Mouse (Mus musculus) cerebellum, postnatal 25 days (tissue): ENCODE results near the gene Cdc42bpa.

Experiments
- DNase-seq, 2 experiments: peaks; one replicate each; pipeline ENCODE4 v3.0.0; 2021; ENCODE audit warnings: mixed read lengths in 2 of 2

The Cdc42bpa gene

DNA sequence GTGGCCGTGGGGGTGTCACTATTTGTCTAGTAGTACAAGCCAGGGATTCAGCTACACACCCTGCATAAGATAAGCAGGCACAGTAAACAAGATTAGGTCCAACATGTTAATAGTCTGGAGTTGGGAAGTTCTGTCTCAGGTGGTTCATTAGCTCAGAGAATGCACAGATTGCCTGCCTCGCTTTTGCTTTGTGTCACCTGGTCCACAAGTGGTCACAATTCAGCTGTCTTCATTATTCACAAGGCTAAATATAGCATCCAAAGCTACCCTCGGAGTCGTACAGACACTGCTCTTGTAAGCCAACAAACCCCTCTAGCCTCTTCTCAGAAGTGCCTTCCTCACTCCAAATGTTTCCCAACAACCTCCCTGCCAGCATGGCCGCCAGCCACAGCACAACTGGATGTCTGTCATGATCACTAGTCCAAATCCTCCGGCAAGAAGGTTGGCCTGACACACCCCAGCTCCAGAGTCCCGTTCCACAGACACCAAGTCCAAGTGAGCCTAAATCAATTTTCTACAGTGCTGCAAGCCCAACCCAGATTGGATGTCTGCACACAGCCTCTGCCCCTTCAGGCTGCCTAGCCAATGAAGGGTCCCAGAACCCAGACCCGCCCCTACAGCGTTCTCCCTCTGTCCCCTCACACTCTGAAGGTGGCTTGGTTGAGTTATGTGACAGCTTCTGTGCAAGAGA is 234.7 kb downstream of the Cdc42bpa start:
- peak; percentile 39 to 51 for DNase-seq

DNA sequence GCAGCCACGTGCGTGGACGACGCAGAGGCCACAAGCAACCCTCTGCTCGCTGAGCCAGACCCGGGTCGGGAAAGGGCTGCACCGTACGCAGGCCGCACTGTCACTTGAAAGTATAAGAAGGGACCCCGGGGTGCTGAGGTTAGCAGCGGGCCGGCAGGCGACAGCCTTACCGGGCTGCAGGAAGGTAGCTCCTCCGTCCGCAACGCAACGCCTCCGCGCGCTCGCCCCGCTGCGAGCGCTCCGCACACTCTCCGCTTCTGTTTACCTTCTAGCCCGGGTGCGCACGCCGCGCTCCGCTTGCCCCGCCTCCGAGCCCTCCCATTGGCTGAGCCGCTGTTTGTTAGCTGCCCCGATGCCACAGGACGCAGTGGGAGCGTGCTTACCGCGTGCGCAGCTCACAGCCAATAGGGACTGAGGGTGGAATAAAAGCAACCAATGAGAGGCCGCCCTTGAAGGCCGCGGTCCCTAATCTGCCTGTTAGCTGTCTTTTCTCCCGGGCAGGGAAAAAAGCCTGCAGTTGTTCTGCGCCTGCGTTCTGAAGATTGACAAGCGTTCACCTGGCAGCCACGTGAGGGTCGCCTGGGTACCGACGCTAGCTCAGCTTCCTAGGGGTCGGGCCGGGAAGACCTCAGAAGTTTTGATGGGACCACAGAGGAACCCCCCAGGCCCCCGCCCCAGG is 235.6 kb downstream of the Cdc42bpa start:
- DNase-seq = peak; percentile 98

DNA sequence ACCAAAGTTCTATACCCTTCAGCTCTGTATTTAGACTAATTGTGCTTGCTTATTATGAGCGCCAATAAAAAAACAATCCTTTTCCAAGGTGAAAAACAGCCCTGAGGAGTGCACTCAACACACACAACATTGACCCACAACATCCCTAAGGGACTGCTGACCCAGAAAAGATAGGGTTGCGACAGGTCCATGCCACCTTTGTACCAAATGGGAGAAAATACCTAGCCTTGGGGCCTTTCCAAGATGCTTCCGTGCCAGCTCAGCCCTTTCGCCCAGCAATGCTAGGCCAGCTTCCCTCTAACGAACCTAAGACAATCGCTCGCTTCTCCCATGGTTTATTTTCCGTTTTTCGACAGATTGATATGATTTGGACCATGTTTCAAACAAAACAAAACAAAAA is 236.2 kb downstream of the Cdc42bpa start:
- no peak for DNase-seq

DNA sequence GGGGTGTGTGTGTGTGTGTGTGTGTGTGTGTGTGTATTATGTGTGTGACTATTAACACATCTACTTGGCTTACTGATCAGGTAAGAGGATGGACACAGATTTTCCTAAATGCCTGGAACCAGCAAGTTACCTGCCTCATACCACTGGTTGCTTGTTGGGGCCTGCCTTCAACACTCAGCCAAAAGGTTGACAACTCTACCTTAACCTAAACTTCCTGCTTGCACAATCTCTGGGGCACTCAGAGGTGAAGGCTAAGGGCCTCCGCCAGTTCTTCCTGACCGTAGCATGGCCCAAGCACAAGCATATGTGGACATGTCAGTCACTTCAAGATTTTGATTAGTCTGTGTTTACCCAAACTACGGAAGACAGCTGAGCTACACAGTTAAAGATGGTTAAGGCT is 237.7 kb downstream of the Cdc42bpa start:
- no peak for DNase-seq

DNA sequence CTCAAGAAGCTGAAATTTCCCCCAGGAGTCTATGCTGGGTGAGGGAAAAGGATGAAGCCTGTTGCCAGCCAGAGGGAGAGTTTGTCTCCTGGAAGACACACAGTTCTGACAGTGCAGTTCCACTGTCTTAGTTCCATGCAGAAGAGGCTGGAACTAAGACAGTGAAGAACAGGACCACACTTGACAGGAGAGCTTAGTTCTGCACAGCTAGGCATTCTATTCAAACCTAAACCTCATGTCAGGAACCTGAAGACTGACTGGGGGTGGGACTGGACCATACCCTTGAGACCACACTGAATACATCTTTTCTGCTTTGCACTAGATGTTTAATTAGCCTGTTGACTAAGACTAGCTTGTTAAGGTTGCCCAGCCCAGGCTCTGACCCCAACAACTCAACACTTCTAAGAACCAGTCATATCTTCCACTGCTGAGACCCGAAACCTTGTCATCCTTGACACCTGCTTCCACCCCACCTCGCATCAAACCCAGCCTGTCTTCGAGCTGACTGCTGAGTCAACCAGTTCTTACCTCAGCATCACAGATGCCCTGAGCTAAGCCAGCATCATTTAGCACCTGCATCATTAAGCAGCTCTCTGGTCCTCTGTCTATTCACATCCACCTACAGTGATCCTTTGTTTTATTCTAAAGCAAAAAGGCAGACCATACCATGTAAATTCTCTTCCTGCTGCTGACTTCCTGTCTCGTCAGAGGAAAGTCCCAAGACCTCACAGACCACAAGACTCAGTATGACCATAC is 238.9 kb downstream of the Cdc42bpa start, which contains the start of gene Coq8a:
TSS of gene Coq8a (minus strand) at position 644 of the 756 bp plus-strand sequence.
- DNase-seq = no peak

DNA sequence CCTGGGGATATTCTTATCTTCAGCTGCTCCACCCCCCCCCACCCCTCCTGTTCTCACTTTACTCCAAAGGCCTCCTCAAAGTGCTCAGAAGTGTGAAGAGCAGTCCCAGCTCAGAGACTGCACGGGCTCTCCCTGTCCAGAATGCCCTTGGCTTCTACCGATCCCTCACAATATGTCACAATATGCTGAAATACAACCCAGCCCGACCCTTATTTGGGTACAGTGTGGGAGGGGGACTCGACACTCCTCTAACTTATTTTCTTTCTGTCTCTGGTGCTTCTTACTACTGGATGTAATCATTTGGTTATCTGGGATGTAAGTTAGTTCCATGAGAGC is 239.4 kb downstream of the Cdc42bpa start:
- DNase-seq = no peak

DNA sequence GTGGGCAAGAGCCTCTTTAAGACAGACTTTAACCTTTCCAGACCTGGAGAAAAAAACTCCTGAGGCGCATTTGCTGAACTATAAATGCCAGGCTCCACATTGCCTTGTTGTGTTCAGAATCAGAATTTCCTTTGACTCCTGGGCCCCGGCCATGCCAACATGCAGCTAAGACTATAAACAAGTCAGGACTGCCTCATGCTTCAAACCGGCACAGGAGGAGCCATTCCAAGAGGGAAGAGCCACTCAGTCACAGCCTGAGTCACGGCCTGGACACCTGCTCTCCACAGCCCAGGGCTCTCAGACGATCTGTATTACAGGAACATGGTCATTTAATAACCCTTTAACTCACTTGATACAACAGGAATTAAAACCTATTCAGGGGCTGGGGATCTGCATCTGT is 240.4 kb downstream of the Cdc42bpa start:
- DNase-seq = peak in 1 of 2 experiments; percentile 36

DNA sequence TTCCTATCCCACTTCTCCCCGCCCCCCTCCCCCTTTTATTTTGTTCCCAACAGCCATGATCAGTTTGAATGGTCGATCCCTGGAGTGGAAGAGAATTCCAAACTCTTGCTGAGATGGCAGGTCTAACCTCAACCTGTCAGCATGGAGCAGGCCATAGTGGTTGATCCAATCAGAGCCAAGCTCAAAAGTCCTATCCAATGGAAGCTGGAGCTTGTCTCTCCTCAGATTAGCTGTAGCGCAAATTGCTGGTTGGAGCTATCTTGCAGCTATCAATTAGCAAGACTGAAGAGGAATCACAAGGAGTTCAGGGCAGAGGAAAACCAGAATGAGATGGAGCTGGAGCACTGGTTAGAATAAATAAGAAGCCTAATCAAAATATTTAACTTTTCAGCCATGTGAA is 248.1 kb downstream of the Cdc42bpa start:
- DNase-seq = no peak

DNA sequence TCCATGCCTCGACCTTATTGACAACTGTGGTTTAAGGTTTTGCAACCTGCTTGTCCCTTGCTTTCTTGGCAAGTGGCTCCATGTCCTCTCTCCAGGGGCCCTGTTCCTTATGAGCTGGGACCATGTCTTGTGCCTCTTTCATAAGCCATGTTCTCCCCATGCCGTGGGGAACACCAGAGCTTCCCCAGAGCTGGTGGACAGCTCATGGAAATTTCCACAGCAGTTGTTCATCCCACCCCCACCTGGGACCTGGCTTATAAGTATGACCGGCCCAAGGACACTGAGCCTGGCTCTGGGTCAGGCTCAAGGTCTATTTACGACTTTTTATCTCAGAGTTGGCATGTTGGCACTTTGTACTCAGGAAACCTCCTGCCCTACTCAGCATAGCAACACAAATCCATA is 249.8 kb downstream of the Cdc42bpa start:
- peak; percentile 35 to 45 for DNase-seq

DNA sequence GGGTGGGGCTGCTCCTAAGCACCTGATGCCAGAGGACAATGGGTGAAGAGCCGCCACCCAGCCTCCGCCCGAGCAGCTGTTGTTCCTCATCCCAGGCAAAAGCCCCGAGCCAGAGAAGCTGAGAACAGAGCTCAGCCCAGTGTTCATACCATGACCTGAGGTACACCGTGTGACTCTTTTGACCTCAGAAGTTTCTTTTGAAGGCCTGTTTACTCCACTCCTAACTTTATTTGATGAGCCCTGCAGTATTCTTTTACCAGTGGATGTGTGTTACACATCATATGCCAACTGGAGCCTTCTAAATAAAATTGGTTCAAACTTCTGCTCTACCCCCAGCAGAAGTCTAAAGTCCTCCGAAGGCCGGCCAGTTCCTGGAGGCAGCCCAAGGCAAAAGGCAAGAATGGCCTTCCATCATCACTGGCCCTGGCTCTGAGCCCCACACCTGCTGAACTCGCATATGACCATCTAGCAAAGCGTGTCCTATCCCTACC is 250.6 kb downstream of the Cdc42bpa start:
- peak; percentile 49 to 61 for DNase-seq

DNA sequence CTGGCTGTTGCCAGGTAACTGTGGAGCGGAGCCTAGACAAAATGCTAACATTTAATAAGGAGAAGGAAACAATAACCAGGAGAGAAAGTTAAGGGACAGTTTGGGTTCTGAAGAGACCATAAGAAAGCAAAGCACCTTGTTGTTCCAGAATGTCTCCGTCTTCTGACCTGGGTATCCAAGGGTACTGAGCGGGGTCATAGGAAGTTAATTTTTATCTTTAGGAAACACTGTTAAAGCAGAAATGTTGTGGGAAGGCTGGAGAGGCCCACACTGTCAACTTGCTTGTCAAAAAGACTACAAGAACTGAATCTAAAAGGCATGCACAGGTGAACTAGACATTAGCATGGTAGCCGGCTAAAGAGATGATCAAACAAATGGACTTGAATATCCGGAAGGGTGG is 252.6 kb downstream of the Cdc42bpa start:
- DNase-seq = no peak

DNA sequence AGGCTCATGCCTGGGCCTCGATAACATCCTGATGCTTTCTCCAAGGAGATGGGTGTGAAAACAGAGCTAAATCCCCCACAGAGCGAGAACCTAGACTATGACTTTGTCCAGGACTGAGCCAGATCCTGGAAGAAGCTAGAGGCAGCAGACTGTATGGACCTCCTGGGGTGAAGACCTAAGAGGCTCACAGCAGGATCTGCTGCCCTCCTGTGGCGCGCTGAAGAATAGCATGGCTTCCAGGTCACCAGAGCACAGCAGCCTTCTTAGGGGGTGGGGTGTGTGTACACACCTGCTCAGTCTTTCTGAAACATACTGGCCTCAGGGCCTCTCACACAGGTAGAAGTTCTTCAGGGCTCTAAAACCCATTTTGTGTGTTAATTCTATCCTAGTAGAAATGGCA is 254.8 kb downstream of the Cdc42bpa start:
- DNase-seq = peak; percentile 74 to 78
